Mouse (Mus musculus): Measurements from ENCODE around the gene Rnf103.
A peak's percentile ranks its signal among the peaks of the same experiment; 100 is the strongest.

The Rnf103 gene

DNA sequence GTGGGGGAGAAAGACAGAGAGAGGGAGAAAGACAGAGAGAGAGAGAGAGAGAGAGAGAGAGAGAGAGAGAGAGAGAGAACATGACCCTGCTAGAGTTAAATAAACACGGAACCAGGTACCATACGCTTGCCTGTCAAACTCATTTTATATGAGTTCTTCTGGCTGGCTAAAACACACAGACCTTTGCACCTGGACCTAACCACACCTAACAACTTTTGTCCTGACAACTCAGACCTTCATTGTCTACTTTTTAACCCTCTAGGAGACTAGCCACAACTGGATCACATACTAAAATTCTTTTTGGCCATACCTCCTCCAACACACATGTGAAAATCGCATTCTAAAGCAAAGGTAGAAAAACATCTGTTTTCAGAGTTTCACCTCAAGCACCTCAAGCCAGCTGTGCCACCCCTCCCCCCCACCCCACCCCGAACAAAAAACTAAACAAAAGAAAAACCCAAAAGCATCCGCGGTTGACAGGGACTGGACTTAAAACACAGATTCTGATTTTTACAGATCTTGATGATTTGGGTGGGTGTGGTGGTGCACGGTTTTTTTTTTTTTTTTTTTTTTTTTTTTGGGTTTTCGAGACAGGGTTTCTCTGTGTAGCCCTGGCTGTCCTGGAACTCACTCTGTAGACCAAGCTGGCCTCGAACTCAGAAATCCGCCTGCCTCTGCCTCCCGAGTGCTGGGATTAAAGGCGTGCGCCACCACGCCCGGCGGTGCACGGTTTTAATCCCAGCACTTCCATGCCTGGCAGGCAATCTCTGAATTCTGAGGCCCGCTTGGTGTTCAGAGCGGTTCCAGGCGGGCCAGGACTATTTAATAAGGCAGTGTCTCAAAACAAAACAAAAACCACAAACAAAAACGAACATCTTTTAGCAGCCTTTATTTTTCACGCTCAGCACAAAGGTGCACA lies 679 bp upstream of the Rnf103 start:
- DNase-seq (ENCODE audit: low spot score in 2 of 2), result no peak

DNA sequence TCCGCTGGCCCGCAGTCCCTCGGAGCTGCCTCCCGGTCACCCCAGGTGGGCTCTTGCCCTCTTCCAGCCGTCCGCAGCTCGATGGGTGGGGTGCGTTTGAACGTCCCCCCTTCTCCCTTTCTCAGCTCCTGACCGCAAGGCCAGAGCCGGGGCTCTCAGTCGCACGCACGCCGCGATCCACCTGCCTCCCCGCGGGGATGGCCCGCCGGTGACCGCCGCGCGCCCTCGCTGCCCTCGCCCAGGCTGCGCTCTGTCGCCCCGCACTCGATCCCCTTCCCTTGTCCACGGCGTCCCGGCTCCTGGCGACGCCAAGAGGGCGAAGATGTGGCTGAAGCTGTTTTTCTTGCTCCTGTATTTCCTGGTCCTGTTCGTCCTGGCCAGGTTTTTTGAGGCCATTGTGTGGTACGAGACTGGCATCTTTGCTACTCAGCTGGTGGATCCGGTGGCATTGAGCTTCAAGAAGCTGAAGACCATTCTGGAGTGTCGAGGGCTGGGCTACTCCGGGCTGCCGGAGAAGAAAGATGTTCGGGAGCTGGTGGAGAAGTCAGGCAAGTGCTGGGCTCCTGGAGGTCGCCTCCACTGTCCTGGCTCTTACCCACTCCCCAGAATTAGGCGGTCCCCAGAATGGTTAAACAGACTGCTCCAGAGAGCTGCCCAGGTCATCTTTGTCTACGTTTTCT lies 787 bp downstream of the Rnf103 start:
- peak; percentile 6 to 17 for DNase-seq (ENCODE audit: low spot score in 2 of 2)

DNA sequence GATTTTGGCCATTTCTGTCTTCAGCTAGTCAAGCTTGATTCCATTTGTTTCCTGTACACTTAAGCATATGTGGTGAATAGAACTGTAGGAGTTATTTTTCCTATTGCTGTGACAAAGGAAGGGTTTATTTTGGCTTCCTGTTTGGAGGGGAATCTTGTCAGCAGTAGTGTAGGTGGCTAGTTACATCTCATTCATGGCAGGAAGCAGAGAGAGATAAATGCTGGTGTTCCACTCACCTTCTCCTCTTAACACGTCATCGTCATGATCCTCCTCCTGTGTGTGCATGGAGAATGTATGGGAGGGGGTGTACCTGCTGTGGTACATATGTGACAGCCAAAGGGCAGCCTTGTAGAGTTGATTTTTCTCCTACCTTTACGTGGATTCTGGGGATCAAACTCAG lies 6.9 kb downstream of the Rnf103 start:
- DNase-seq (ENCODE audit: low spot score in 2 of 2), result no peak

DNA sequence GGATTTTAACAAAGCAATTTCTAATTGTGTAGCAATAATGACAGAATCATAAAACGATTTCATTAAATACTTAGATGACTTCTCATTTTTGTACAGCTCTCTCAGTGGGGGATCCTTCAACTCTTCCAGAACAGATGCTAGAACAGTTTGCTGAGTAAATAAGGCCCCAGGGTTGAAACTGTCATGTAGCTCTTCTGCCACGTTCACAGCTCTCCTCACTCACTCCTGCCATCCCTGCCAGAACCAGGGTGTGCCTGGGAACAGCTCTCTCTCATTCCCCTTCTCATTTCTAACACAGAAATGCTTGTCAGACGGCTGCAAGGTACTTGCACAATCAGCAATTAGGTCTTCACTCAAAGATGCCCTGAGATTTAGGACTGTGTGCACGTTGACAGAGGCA lies 9.3 kb downstream of the Rnf103 start:
- DNase-seq (ENCODE audit: low spot score in 2 of 2), result no peak

DNA sequence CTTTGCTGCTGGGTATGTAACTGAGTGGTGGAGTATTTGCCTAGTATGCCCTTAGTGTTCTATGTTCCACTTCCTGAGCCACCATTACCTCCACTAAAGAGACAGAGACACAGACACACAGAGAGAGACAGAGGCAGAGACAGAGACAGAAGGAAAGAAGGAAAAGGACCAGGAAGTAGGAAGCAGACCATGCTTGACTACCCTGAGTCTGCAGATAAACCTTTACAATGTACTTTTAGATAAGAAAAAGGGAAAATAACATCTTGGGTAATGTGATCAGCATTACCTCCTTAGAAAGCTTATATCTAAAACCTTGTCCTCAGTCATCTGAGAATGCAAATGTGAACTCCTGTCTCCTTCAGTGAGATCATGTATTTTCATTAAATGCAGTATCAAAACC lies 10.0 kb downstream of the Rnf103 start:
- no peak for DNase-seq (ENCODE audit: low spot score in 2 of 2)

DNA sequence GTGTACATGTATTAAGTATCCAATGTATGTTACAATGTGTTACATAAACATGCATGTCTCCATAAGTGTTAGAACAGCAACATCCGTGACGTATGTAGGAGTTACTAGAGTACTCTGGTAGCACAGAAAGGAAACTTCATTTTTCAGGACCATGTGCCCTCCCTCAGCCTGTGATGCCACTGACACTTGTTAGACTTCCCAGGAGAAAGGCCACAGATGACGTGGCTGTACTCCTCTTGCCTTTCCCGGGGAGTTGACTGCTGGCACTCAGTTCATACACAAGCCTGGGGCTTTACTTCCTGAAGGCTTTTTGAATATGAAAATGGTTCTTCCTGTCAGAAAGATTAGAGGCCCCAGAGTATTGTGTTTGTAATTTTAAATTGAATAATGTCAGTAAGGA lies 10.4 kb downstream of the Rnf103 start:
- no peak for DNase-seq (ENCODE audit: low spot score in 2 of 2)

DNA sequence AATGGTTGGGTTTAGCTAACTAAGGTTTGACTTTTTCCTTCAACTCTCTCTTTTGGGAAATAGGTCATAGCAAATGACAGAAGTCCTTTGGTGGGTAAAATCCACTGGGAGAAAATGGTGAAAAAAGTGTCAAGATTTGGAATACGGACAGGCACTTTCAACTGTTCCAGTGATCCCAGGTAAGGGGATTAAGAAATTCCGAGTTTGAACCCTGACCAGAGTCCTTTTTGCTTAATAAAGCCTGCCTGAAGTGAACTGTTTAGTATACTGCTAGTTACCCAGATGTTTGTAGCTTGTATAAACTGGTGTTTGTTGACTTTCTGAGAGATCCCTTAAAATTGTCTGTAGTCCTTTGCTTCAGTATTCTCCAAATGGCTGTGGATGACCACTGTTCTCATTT lies 12.0 kb downstream of the Rnf103 start:
- DNase-seq (ENCODE audit: low spot score in 2 of 2), result no peak

DNA sequence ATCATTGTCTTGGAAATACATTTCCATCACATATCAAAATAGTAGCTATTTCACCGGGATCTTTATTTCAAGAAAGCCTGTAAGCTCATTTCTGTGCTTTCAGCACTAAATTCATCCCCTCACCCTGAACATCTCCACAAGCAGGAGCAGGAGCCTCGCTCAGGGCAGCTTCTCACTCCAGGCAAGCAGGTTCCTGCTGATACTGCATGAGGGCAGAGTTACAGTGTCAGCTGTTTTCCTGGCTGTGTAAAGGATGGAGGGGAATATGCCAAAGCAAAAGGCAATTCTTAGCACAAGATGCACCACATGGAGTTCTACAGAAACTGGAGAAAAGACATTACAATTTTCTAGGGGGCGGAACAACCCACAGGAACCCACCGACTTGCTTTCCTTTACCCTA lies 25.8 kb downstream of the Rnf103 start:
- DNase-seq (ENCODE audit: low spot score in 2 of 2), result no peak

DNA sequence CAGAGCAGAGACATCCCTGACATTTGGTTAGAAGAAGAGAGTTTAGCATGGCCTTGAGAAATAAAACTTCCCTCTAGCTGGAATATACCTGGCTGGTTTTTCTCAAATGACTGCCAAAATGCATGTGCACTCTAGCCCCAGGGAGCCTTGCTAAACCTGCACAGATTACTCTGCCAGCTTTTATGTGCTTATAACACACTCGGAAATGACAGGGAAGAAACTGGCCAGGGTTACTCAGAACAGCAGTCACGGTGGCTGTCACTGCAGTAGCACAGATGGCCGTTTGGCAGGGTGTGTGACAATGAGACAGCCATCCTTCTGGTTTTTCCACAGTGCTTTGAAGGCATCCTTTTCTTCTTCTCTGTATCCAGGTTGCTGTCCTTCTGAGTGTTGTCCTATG lies 31.9 kb downstream of the Rnf103 start:
- peak in 1 of 2 experiments; percentile 20 for DNase-seq (ENCODE audit: low spot score in 2 of 2)

DNA sequence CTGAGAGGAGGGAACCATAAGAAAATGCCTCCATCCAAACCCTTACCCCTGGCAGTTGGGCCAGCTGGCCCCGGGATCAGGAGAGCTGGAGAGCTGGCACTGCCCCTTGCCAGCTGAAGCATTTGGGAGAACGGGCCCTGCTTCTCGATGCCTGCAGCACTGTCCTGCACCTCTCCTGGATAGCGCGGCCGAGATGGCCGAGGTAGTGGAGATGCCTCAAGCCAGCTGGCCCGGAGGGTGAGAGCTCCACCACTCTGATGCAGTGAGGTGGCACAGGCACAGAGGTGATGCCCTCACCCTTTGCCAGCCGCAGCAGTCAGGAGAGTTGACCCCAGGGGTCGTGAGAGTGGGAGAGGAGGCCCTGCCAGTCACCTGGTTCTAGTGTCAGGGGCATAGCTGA lies 33.4 kb downstream of the Rnf103 start:
- no peak for DNase-seq (ENCODE audit: low spot score in 2 of 2)

DNA sequence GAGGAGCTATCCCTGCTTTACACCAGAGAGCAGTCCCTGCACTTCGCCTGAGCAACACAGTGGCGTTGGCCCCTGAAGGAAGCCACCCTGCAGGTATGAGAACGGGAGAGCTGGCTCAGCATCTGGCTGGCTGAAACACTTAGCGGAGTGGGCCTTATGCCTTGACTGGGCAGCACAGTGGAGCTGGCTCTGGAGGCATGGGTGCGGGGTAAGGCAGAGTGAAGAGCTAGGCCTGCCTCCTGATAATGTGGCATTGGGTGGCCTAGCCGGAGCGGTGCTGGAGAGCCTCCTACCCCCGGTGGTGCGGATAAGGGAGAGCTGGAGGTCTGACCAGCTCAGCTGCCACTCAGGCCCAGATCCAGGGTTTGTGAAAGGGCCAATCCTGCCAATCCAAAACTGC lies 34.1 kb downstream of the Rnf103 start:
- no peak for DNase-seq (ENCODE audit: low spot score in 2 of 2)

DNA sequence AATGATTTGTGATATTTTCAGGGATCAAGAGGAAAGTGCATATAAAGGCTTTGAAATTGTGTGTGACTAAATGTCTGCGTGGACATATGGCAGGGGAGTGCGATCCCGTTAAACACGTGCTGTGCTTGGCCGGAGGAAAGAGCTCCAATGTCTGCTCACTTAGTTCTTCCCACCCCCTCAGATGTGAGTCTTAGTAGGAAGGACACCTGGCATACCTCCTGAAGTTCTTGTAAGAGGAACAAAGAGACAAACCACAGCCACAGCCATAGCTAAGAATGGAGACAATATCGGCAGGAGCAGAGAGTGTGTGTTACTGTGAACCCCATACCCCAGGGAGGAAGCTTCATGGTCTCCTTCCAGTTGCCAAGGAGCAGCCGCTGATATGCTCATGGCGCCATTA lies 36.5 kb downstream of the Rnf103 start:
- DNase-seq (ENCODE audit: low spot score in 2 of 2), result no peak

DNA sequence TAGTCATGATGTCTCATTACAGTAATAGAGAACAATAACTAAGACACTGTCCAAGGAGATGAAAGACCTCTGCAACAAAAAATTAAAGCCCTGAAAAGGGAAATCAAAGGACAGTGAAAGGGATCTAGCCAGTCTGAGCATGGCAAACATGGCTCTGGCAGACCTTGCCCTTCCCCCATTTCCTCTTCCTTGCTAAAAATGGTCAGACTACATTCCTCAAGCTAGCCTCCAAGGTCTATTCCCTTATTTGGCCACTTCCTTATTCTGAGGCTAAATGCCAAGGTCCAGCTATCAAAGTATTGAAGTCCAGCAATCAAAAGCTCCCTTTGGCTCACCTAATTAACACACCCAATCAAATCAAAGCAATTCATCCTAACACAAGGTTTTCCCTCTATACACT lies 43.6 kb downstream of the Rnf103 start:
- DNase-seq (ENCODE audit: low spot score in 2 of 2), result no peak

DNA sequence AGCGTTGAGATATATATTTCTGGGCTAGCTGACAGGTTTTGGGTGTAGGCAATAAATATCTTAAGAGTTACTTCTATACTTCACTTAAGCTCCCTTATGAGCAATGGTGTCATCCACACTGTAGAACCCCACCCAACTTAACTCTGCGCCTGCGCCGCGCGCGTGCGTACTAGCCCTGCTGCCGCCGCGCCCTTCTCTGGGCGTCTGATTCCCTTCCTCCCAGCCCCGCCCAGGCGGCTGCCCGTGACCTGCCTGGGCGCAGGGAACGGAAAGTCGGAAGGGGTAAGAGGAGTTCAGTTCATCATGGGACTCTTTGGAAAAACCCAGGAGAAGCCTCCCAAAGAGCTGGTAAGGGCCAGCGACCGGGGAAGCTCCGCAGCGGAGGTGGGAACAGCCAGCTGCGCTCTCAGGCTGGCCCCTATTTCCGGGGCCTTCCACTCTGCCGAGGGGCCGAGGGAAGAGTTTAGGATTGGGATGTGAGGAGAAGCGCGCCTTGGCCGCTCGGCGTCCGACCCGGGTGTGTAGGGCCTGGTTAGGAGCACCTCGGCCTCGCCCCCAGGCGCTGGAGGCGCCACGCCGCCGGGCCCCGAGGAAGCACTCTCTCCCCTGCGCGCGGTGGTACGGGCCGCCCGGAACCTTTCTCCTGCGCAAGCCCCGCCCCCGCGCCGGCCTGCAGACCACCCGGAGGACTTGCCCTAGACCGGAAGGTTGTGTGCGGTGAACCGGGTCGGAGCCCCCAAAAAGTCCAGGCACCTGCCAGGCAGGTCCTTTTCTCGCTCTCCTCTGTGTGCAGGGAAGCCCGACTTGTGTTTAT lies 50.2 kb downstream of the Rnf103 start, which contains the start of gene Chmp3:
Chmp3 (plus strand) TSS at position 112 of the 814 bp plus-strand sequence.
- DNase-seq (ENCODE audit: low spot score in 2 of 2), result peak; percentile 95 to 96

DNA sequence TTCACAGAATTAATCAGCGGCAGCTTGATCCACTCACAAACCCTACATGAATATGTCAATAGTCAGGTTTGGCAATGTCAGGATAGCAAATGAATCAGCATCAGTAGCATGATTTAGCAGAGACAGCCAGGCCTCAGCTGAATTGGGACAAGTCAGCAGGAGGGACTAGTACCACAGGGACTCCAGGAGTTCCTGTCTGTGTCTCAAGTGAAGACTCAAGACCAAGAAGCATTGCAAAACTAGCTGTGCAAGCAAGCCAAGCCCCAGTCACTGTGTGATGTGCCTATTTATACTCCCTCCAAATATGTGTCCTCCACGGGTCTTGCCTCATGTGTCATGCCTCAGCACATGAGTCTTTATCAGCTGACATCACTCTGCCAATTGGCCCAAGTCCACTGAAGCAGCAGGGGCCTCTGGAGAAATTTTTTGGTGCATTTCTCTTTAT lies 61.8 kb downstream of the Rnf103 start:
- DNase-seq (ENCODE audit: low spot score in 2 of 2), result no peak

DNA sequence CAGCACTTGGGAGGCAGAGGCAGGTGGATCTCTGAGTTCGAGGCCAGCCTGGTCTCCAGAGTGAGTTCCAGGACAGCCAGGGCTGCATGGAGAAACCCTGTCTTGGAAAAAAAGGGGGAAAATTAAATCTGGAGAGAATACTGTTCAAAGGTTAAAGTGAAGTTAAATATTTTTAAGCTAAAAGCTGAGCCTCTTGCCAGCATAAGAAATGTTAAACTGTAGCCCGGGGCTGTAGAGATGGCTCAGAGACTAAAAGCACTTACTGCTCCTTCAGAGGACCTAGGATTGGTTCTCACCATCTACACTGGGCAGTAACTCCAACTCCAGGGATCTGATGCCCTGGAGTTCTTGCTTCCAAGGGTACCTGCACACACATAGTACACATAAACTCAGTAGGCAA lies 63.1 kb downstream of the Rnf103 start:
- DNase-seq (ENCODE audit: low spot score in 2 of 2), result no peak
